Mouse (Mus musculus) forebrain, postnatal 0 days (tissue): Measurements from ENCODE around the gene Rcn2. TPM values are rescaled to one million over a fixed set of nuclear protein-coding genes. Genes with fewer than 3 reads are reported as not detected.

Source experiments
- ATAC-seq: fragments of 200-750 bp; cut with Nextera tagmentation; 2 replicates; pipeline ENCODE4 v1.8.0; 2017; ENCODE audit warnings: mild to moderate bottlenecking, moderate library complexity
- DNase-seq: peaks from one replicate; pipeline ENCODE4 v3.0.0-alpha.2; 2015
- H3K27ac ChIP-seq: fragments of 300-500 bp; sonication (generic); 2 replicates; pipeline ENCODE4 v1.5.1; 2014; ENCODE audit warnings: low read depth, mild to moderate bottlenecking, antibody characterized with exemption, low read length, moderate library complexity, mixed read lengths
- H3K27me3 ChIP-seq: fragments of 300-500 bp; sonication (generic); 2 replicates; pipeline ENCODE4 v1.6.1; 2014; ENCODE audit warnings: mild to moderate bottlenecking, low read length, mixed read lengths; ENCODE audit not compliant: insufficient read depth
- H3K36me3 ChIP-seq: fragments of 300-500 bp; sonication (generic); 2 replicates; pipeline ENCODE4 v1.6.1; 2014; ENCODE audit warnings: mild to moderate bottlenecking, moderate library complexity; ENCODE audit not compliant: insufficient read depth
- H3K4me1 ChIP-seq: fragments of 300-500 bp; sonication (generic); 2 replicates; pipeline ENCODE4 v1.6.1; 2014; ENCODE audit warnings: antibody characterized with exemption; ENCODE audit not compliant: insufficient read depth
- H3K4me2 ChIP-seq: fragments of 300-500 bp; sonication (generic); 2 replicates; pipeline ENCODE4 v1.6.1; 2014; ENCODE audit warnings: low read depth, mild to moderate bottlenecking, moderate library complexity
- H3K4me3 ChIP-seq: fragments of 300-500 bp; sonication (generic); 2 replicates; pipeline ENCODE4 v1.5.1; 2014; ENCODE audit warnings: low read depth, low read length, mixed read lengths
- H3K9ac ChIP-seq: fragments of 300-500 bp; sonication (generic); 2 replicates; pipeline ENCODE4 v1.6.1; 2014; ENCODE audit warnings: mild to moderate bottlenecking
- H3K9me3 ChIP-seq: fragments of 300-500 bp; sonication (generic); 2 replicates; pipeline ENCODE4 v1.6.1; 2016; ENCODE audit warnings: low read length
- CTCF ChIP-seq: sonication (generic); IDR thresholded peaks from 2 replicates; pipeline ENCODE4 v1.5.1; 2016; ENCODE audit warnings: antibody characterized with exemption, control low read depth, low read depth
- WGBS: fragments of 180-500 bp; shearing (Covaris S2); extraction: QIAGEN DNeasy Blood & Tissue Kit; methylation state at CpG from one replicate; pipeline ENCODE4 v1.1.7; 2014; 5-methylcytosine and 5-hydroxymethylcytosine counted together
- polyA plus RNA-seq: library from polyadenylated mRNA; unstranded; fragments of >200 nt; fragmentation: Nextera tagmentation; extraction: Ambion mirVana; gene quantifications from 2 replicates; pipeline ENCODE4 v1.2.1, GENCODE M21; 2015
- total RNA-seq: library from RNA; depleted of rRNA; stranded (reverse); fragments of >200 nt; gene quantifications from 2 replicates; pipeline ENCODE4 v1.2.3, GENCODE M21; 2014

Gene Rcn2
- total and polyA plus RNA-seq, 2 experiments from 2014 or later: 157 to 274 TPM

- ATAC-seq: 0 out of 2 replicates have a peak, but pooled peaks have one; percentile 6
- Histone ChIP-seq H3K4me2 (no peak overlapping the region), H3K4me3 (no peak overlapping the region), H3K27me3 (no peaks in the 10 kb centered on the region), H3K9ac (peak overlapping the region; percentile 39; the same call in 1 of the 2 replicates), H3K36me3 (no peaks in the 10 kb centered on the region), H3K27ac (no peak overlapping the region), H3K4me1 (0 out of 2 replicates have a peak, but pooled peaks cover 4% of the 10 kb centered on the region), H3K9me3 (no peaks in the 10 kb centered on the region)
- no peak for DNase-seq
- WGBS: 77% methylated on average over 5 of the region's 5 CpGs
- no peak for TF ChIP-seq CTCF
Measured at GRCm38 (mm10) chr9:56090546-56091225, 49.0 kb downstream of the Rcn2 start.

GRCm38 (mm10) chr9:56092102-56092501 lies 50.5 kb downstream of the Rcn2 start:
- TF ChIP-seq CTCF: peak; percentile 38; the same call in 1 of the 2 replicates
- 52% methylated on average over 2 of the region's 2 CpGs for WGBS
- H3K9me3 ChIP-seq: no peaks in the 10 kb centered on the region
- no peaks in the 10 kb centered on the region for H3K27me3 ChIP-seq
- 0 out of 2 replicates have a peak, but pooled peaks cover 4% of the 10 kb centered on the region for H3K4me1 ChIP-seq
- H3K9ac ChIP-seq: no peak overlapping the region
- H3K4me2 ChIP-seq: no peak overlapping the region
- no peak overlapping the region for H3K27ac ChIP-seq
- no peak for ATAC-seq
- H3K36me3 ChIP-seq: no peaks in the 10 kb centered on the region
- no peak overlapping the region for H3K4me3 ChIP-seq
- peak; percentile 2 for DNase-seq

GRCm38 (mm10) chr9:56097584-56098298 lies 56.1 kb downstream of the Rcn2 start:
- TF ChIP-seq CTCF: no peak
- Histone ChIP-seq H3K4me3 (no peak overlapping the region), H3K4me2 (no peak overlapping the region), H3K36me3 (no peaks in the 10 kb centered on the region), H3K4me1 (no peaks in the 10 kb centered on the region), H3K9ac (no peak overlapping the region), H3K27me3 (no peaks in the 10 kb centered on the region), H3K27ac (no peak overlapping the region), H3K9me3 (no peaks in the 10 kb centered on the region)
- ATAC-seq: no peak
- no peak for DNase-seq
- WGBS: 89% methylated on average over 4 of the region's 4 CpGs

DNA sequence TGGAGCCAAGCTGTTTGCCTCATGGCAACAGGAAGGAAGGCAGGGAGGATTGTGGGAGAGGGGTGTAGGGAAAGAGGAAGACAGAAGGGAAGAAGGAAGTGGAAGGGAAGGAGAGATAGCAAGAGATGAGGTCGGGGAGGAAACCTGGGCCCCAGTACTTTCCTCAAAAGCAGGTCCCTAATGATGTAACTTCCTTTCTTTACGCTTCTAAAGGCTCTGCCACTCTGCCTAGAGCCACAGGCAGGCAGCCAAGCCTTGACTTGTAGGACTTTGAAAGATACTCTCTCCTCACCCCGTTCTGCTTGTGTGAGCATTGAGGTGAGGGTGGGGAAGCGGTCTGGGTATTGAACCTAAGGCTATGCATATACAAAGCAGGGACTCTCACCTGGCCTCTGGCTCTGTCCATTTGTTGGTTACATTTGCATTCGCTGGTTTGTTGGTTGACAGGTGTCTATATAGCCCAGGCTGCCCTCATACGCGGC lies 58.4 kb downstream of the Rcn2 start:
- ATAC-seq (no peak), DNase-seq (no peak)
- H3K4me3 ChIP-seq: no peak overlapping the region
- no peak overlapping the region for H3K9ac ChIP-seq
- H3K27me3 ChIP-seq: no peaks in the 10 kb centered on the region
- TF ChIP-seq CTCF: no peak
- WGBS: 80% methylated on average over 7 of the region's 7 CpGs
- no peaks in the 10 kb centered on the region for H3K9me3 ChIP-seq
- no peaks in the 10 kb centered on the region for H3K36me3 ChIP-seq
- H3K4me1 ChIP-seq: no peaks in the 10 kb centered on the region
- no peak overlapping the region for H3K4me2 ChIP-seq
- no peak overlapping the region for H3K27ac ChIP-seq

DNA sequence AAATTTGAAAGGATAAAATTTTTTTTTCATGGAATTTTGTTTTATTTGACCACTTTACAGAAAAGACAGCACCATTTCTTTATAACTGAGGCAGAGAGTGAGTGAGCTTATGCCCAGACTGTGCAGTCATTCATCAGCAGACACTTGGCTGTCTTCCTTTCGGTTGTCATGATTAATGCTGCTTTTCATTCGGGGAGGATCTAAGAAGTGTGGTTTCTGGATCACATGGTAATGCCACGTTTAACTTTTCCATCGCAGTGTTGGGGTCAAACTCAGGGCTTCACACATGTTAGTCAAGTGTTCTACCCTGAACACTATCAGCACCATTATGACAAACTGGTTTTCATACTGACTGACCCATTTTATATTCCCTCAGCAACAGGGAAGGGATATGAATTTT lies 59.4 kb downstream of the Rcn2 start:
- no peak overlapping the region for H3K27ac ChIP-seq
- H3K4me2 ChIP-seq: no peak overlapping the region
- DNase-seq (no peak), ATAC-seq (no peak; the same call in 1 of the 2 replicates)
- 35% methylated on average over 4 of the region's 4 CpGs for WGBS
- H3K27me3 ChIP-seq: no peaks in the 10 kb centered on the region
- no peak for TF ChIP-seq CTCF
- H3K9me3 ChIP-seq: no peaks in the 10 kb centered on the region
- no peak overlapping the region for H3K4me3 ChIP-seq
- no peak overlapping the region for H3K9ac ChIP-seq
- no peaks in the 10 kb centered on the region for H3K36me3 ChIP-seq
- H3K4me1 ChIP-seq: no peaks in the 10 kb centered on the region

- DNase-seq (no peak), ATAC-seq (no peak)
- no peaks in the 10 kb centered on the region for H3K36me3 ChIP-seq
- no peaks in the 10 kb centered on the region for H3K4me1 ChIP-seq
- H3K9ac ChIP-seq: no peak overlapping the region
- H3K27ac ChIP-seq: no peak overlapping the region
- H3K4me3 ChIP-seq: no peak overlapping the region
- TF ChIP-seq CTCF: no peak
- no peaks in the 10 kb centered on the region for H3K27me3 ChIP-seq
- WGBS: 83% methylated on average over 7 of the region's 7 CpGs
- H3K9me3 ChIP-seq: no peaks in the 10 kb centered on the region
- no peak overlapping the region for H3K4me2 ChIP-seq
Measured at GRCm38 (mm10) chr9:56104921-56105320, 63.3 kb downstream of the Rcn2 start.

DNA sequence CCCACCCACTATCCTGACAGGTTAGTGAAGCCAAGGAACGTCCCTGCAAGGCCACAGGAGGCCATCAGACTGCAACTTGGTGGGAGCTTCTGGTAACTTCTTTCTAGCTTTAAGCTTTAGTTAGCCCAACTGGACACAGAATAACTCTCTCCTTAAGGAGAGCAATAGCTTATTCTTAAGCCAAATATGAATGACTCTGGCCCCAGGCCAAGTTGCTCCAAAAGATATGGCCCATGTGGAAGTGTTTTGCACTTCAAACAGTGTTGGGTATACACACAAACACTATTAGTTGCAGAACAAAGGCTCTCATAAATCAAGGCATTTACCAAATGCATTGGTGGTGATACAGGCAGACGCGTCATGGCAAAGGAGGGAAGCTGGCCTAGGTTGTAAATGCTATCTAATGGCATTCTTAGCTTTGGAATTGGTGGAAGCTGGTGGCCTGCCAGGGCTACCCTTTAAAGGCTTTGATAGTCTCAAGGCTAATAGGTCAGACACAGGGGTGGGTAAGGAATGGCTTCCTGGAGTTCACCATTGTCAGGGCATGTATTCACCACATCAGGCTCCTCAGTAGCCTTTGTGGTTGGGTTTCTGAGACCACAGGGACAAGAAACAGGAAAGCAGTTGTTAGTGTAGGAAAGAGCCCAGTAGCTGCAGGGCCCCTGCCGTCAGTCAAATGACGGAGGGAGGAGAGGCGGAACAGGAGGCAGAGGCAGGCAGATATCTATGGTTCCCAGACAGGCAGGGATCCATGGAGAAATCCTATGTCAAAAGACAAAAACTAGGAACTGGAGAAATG lies 64.8 kb downstream of the Rcn2 start:
- H3K4me3 ChIP-seq: no peak overlapping the region
- ATAC-seq: no peak
- 58% methylated on average over 6 of the region's 6 CpGs for WGBS
- DNase-seq: no peak
- TF ChIP-seq CTCF: no peak
- H3K27me3 ChIP-seq: no peaks in the 10 kb centered on the region
- no peaks in the 10 kb centered on the region for H3K36me3 ChIP-seq
- H3K4me1 ChIP-seq: no peaks in the 10 kb centered on the region
- no peak overlapping the region for H3K27ac ChIP-seq
- no peak overlapping the region for H3K9ac ChIP-seq
- no peaks in the 10 kb centered on the region for H3K9me3 ChIP-seq
- no peak overlapping the region for H3K4me2 ChIP-seq
